Mouse (Mus musculus) testis, adult 2 months (tissue): ENCODE results near the gene Sox11.

Source experiments
- CTCF ChIP-seq: fragments of 200-500 bp; IDR thresholded peaks from 2 replicates; pipeline ENCODE4 v1.5.1; 2012; ENCODE audit warnings: low read depth, mild to moderate bottlenecking, inconsistent platforms, low read length, moderate library complexity; ENCODE audit not compliant: control insufficient read depth, insufficient read depth, insufficient replicate concordance
- POLR2A ChIP-seq: fragments of 200-500 bp; IDR thresholded peaks from 2 replicates; pipeline ENCODE4 v1.6.1; 2012; ENCODE audit warnings: low read depth, mild to moderate bottlenecking, inconsistent platforms, low read length, moderate library complexity; ENCODE audit not compliant: control insufficient read depth

- TF ChIP-seq CTCF = no peak
- TF ChIP-seq POLR2A = no peak
Measured at GRCm38 (mm10) chr12:27341130-27341870, 1.1 kb downstream of the Sox11 start.
